Mouse (Mus musculus): Measurements from ENCODE around the gene Susd6. TPM values are rescaled to one million over a fixed set of nuclear protein-coding genes. Genes with fewer than 3 reads are reported as not detected.

Gene Susd6
- total RNA-seq, 4 experiments from 2014 or later: 70.6 to 75.8 (median 73.7) TPM

GRCm38 (mm10) chr12:80877215-80878092 is 87.1 kb downstream of the Susd6 start:
- DNase-seq (ENCODE audit: low spot score): no peak

GRCm38 (mm10) chr12:80878093-80878430 is 87.8 kb downstream of the Susd6 start:
- no peak for DNase-seq (ENCODE audit: low spot score)

GRCm38 (mm10) chr12:80878653-80879052 is 88.3 kb downstream of the Susd6 start:
- DNase-seq (ENCODE audit: low spot score): no peak

- DNase-seq (ENCODE audit: low spot score): no peak
Observed at GRCm38 (mm10) chr12:80879267-80879666, 89.0 kb downstream of the Susd6 start.

GRCm38 (mm10) chr12:80881121-80881520 is 90.8 kb downstream of the Susd6 start:
- no peak for DNase-seq (ENCODE audit: low spot score)

GRCm38 (mm10) chr12:80883278-80883677 is 93.0 kb downstream of the Susd6 start:
- DNase-seq (ENCODE audit: low spot score): no peak

GRCm38 (mm10) chr12:80883881-80884280 is 93.6 kb downstream of the Susd6 start:
- DNase-seq (ENCODE audit: low spot score): no peak

GRCm38 (mm10) chr12:80885301-80886288 is 95.3 kb downstream of the Susd6 start:
- peak; percentile 92 for DNase-seq (ENCODE audit: low spot score)

GRCm38 (mm10) chr12:80887036-80887435 is 96.7 kb downstream of the Susd6 start:
- DNase-seq (ENCODE audit: low spot score): no peak

- no peak for DNase-seq (ENCODE audit: low spot score)
Observed at GRCm38 (mm10) chr12:80889331-80889730, 99.0 kb downstream of the Susd6 start.

GRCm38 (mm10) chr12:80891074-80891473 is 100.8 kb downstream of the Susd6 start:
- no peak for DNase-seq (ENCODE audit: low spot score)

- DNase-seq (ENCODE audit: low spot score): no peak
Observed at GRCm38 (mm10) chr12:80893720-80894494, 103.6 kb downstream of the Susd6 start.

- DNase-seq (ENCODE audit: low spot score): peak; percentile 70
Observed at GRCm38 (mm10) chr12:80894973-80895570, 104.8 kb downstream of the Susd6 start.

- no peak for DNase-seq (ENCODE audit: low spot score)
Observed at GRCm38 (mm10) chr12:80909631-80910030, 119.3 kb downstream of the Susd6 start.

GRCm38 (mm10) chr12:80917764-80918163 is 127.5 kb downstream of the Susd6 start:
- DNase-seq (ENCODE audit: low spot score): no peak

- no peak for DNase-seq (ENCODE audit: low spot score)
Observed at GRCm38 (mm10) chr12:80921301-80921700, 131.0 kb downstream of the Susd6 start.

- no peak for DNase-seq (ENCODE audit: low spot score)
Observed at GRCm38 (mm10) chr12:80922869-80923268, 132.6 kb downstream of the Susd6 start.

GRCm38 (mm10) chr12:80923602-80924001 is 133.3 kb downstream of the Susd6 start:
- no peak for DNase-seq (ENCODE audit: low spot score)

- no peak for DNase-seq (ENCODE audit: low spot score)
Observed at GRCm38 (mm10) chr12:80924205-80924604, 133.9 kb downstream of the Susd6 start.

GRCm38 (mm10) chr12:80925919-80926318 is 135.6 kb downstream of the Susd6 start:
- no peak for DNase-seq (ENCODE audit: low spot score)

- DNase-seq (ENCODE audit: low spot score): no peak
Observed at GRCm38 (mm10) chr12:80926550-80926949, 136.2 kb downstream of the Susd6 start.
